Mouse (Mus musculus): ENCODE data around the gene Best3. TPM values are rescaled to one million over a fixed set of nuclear protein-coding genes. Genes with fewer than 3 reads are reported as not detected.

Best3 gene
- polyA plus RNA-seq, 1 experiment from 2014 or later = 0.19 TPM

GRCm38 (mm10) chr10:117063254-117064021 is 77.3 kb downstream of the Best3 start, which contains the start of gene Cct2:
Gene Cct2, minus strand, starts transcription at chr10:117063814.
- under 1% methylated on average over 65 of the region's 68 CpGs for WGBS
- Histone ChIP-seq H3K27me3 (ENCODE audit: control insufficient read depth, insufficient read depth, low read length) (no peaks in the 10 kb centered on the region), H3K27ac (ENCODE audit: low read depth, low read length) (peak within 1 kb of the TSS; percentile 88), H3K4me1 (ENCODE audit: control insufficient read depth, insufficient read depth, low read length) (peaks cover 6% of the 10 kb centered on the region; the same call in 1 of the 2 replicates), H3K4me2 (ENCODE audit: low read depth, low read length) (peak within 1 kb of the TSS; percentile 80), H3K36me3 (ENCODE audit: control insufficient read depth, insufficient read depth, low read length) (peaks cover 18% of the 10 kb centered on the region), H3K9ac (replicated peaks; ENCODE audit: low read depth, low read length) (peak within 1 kb of the TSS; percentile 60), H3K9me3 (ENCODE audit: control insufficient read depth, low read length) (no peaks in the 10 kb centered on the region), H3K4me3 (ENCODE audit: low read depth, low read length) (peak within 1 kb of the TSS; percentile 54)
- peak; percentile 94 for ATAC-seq (ENCODE audit: low read depth)

DNA sequence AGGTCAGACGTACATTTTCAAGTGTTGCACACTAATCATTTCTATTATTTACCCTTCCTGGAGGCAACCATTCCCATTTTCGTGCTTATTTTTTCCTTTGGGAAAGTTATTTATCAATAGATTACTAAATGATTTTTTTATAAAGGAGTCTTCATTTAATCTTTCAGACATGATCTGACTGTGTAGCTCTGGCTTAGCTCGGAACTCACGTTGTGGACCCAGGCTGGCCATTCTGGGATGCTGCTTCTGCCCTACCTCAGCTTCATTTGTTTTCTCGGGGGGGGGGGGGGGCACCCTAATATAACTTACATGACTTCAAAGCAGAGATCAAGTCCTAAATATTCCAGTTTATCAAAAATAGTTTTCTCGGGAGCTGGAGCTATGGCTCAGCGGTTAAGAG is 78.0 kb downstream of the Best3 start:
- ATAC-seq (ENCODE audit: low read depth) = peak; percentile 38; the same call in 1 of the 2 replicates
- Histone ChIP-seq H3K27ac (ENCODE audit: low read depth, low read length) (peak overlapping the region; percentile 88), H3K4me3 (ENCODE audit: low read depth, low read length) (peak overlapping the region; percentile 28; the same call in 1 of the 2 replicates), H3K4me1 (ENCODE audit: control insufficient read depth, insufficient read depth, low read length) (peaks cover 6% of the 10 kb centered on the region; the same call in 1 of the 2 replicates), H3K36me3 (ENCODE audit: control insufficient read depth, insufficient read depth, low read length) (peaks cover 12% of the 10 kb centered on the region), H3K9ac (replicated peaks; ENCODE audit: low read depth, low read length) (peak overlapping the region; percentile 37), H3K27me3 (ENCODE audit: control insufficient read depth, insufficient read depth, low read length) (no peaks in the 10 kb centered on the region), H3K4me2 (ENCODE audit: low read depth, low read length) (peak overlapping the region; percentile 80), H3K9me3 (ENCODE audit: control insufficient read depth, low read length) (no peaks in the 10 kb centered on the region)
- WGBS = 9% methylated on average over 7 of the region's 7 CpGs

DNA sequence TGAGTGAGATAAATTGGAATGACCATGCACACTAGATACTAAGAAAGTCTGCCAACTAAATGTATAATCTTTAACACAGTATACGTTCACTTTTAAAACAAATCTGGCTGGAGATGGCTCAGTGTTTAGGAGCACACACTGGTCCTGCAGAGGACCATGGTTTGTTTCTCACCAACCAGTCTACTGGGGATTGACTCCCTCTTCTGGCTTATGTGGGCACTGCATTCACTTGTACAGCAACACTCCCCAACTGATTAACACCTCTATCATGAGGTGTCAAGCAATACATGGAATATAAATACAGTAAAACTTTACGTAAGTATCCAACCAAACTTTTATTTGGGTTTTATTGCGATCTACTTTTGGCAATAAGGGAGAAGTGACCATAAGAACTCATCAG is 83.0 kb downstream of the Best3 start:
- H3K9me3 ChIP-seq (ENCODE audit: control insufficient read depth, low read length) = no peaks in the 10 kb centered on the region
- H3K27ac ChIP-seq (ENCODE audit: low read depth, low read length) = no peak overlapping the region
- no peak for ATAC-seq (ENCODE audit: low read depth)
- peaks cover 9% of the 10 kb centered on the region; the same call in 1 of the 2 replicates for H3K36me3 ChIP-seq (ENCODE audit: control insufficient read depth, insufficient read depth, low read length)
- WGBS = 97% methylated on average over 3 of the region's 3 CpGs
- no peaks in the 10 kb centered on the region for H3K4me1 ChIP-seq (ENCODE audit: control insufficient read depth, insufficient read depth, low read length)
- H3K27me3 ChIP-seq (ENCODE audit: control insufficient read depth, insufficient read depth, low read length) = no peaks in the 10 kb centered on the region
- H3K4me3 ChIP-seq (ENCODE audit: low read depth, low read length) = no peak overlapping the region
- H3K9ac ChIP-seq (replicated peaks; ENCODE audit: low read depth, low read length) = no peak overlapping the region
- no peak overlapping the region for H3K4me2 ChIP-seq (ENCODE audit: low read depth, low read length)

- peaks cover 15% of the 10 kb centered on the region for H3K36me3 ChIP-seq (ENCODE audit: control insufficient read depth, insufficient read depth, low read length)
- H3K9ac ChIP-seq (replicated peaks; ENCODE audit: low read depth, low read length) = no peak overlapping the region
- no peak overlapping the region for H3K4me3 ChIP-seq (ENCODE audit: low read depth, low read length)
- H3K27ac ChIP-seq (ENCODE audit: low read depth, low read length) = no peak overlapping the region
- no peaks in the 10 kb centered on the region for H3K9me3 ChIP-seq (ENCODE audit: control insufficient read depth, low read length)
- no peaks in the 10 kb centered on the region for H3K27me3 ChIP-seq (ENCODE audit: control insufficient read depth, insufficient read depth, low read length)
- H3K4me2 ChIP-seq (ENCODE audit: low read depth, low read length) = no peak overlapping the region
- 91% methylated on average over 18 of the region's 18 CpGs for WGBS
- no peaks in the 10 kb centered on the region for H3K4me1 ChIP-seq (ENCODE audit: control insufficient read depth, insufficient read depth, low read length)
- no peak for ATAC-seq (ENCODE audit: low read depth)
Measured at GRCm38 (mm10) chr10:117072191-117072888, 86.2 kb downstream of the Best3 start.

DNA sequence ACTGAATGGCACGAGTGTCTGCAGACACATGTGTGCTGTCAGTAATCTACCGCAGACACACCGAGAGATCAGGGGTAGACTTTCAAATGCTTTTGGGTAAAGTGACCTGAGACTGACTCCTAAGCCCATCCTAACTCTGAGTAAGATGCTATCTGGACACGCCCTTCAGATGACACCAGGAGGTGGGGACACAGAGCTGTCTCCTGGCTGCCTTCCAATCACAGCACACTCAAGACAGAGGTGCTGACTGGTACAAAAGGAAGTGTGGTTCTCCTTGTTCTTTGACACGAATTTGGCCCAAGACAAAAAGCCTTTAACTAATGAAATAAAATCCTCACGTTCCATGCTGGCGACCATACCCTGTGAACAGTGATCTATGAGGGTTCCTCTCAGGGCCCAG is 87.1 kb downstream of the Best3 start:
- Histone ChIP-seq H3K4me2 (ENCODE audit: low read depth, low read length) (no peak overlapping the region), H3K9ac (replicated peaks; ENCODE audit: low read depth, low read length) (no peak overlapping the region), H3K27me3 (ENCODE audit: control insufficient read depth, insufficient read depth, low read length) (no peaks in the 10 kb centered on the region), H3K27ac (ENCODE audit: low read depth, low read length) (no peak overlapping the region), H3K36me3 (ENCODE audit: control insufficient read depth, insufficient read depth, low read length) (peaks cover 15% of the 10 kb centered on the region), H3K4me1 (ENCODE audit: control insufficient read depth, insufficient read depth, low read length) (no peaks in the 10 kb centered on the region), H3K9me3 (ENCODE audit: control insufficient read depth, low read length) (no peaks in the 10 kb centered on the region), H3K4me3 (ENCODE audit: low read depth, low read length) (no peak overlapping the region)
- no peak for ATAC-seq (ENCODE audit: low read depth)
- 83% methylated on average over 7 of the region's 7 CpGs for WGBS

Other genes with a start within 250 kb of the Best3 start
- gene Myrfl, start 89.4 kb upstream of the Best3 start, polyA plus RNA-seq (2014; fragmentation: Nextera tagmentation; extraction: Ambion mirVana) = 0.15 and 0.20 TPM in 2 replicates
- 59.6 and 60.7 TPM in 2 replicates for gene Rab3ip, start 35.5 kb upstream of the Best3 start, polyA plus RNA-seq (2014; fragmentation: Nextera tagmentation; extraction: Ambion mirVana)
- not detected in 2 replicates for gene Gm10271, start 13.7 kb upstream of the Best3 start, polyA plus RNA-seq (2014; fragmentation: Nextera tagmentation; extraction: Ambion mirVana)
- 0.18 TPM in 1 of 2 replicates, not detected in the other for gene Lrrc10, start 59.0 kb downstream of the Best3 start, polyA plus RNA-seq (2014; fragmentation: Nextera tagmentation; extraction: Ambion mirVana)
- gene Cct2, start 77.5 kb downstream of the Best3 start, polyA plus RNA-seq (2014; fragmentation: Nextera tagmentation; extraction: Ambion mirVana) = 272 and 288 TPM in 2 replicates
- gene Frs2, start 162.2 kb downstream of the Best3 start, polyA plus RNA-seq (2014; fragmentation: Nextera tagmentation; extraction: Ambion mirVana) = 34.1 and 37.7 TPM in 2 replicates
- gene Yeats4, start 238.2 kb downstream of the Best3 start, polyA plus RNA-seq (2014; fragmentation: Nextera tagmentation; extraction: Ambion mirVana) = 118 and 126 TPM in 2 replicates

All from neural tube, embryonic 14.5 days (tissue).